Mouse (Mus musculus) adrenal gland, adult 8-10 months (tissue): ENCODE measurements at regions not wholly inside any gene's neighbourhood (a gene's known extent, or its start where the extent isn't known, plus 50 kb on each side); places are given as distances from the start of the nearest gene placed in this dataset.

Experiments used
- DNase-seq: peaks from one replicate; pipeline ENCODE4 v3.0.0; 2022
- microRNA-seq, 2 experiments: library from miRNA; unstranded; fragments of <30 nt; microRNA quantifications; one replicate each; pipeline ENCODE4 v1.2.0; 2022

GRCm38 (mm10) chr6:94761341-94761740 lies 61.4 kb upstream of the Lrig1 start:
- DNase-seq, result no peak

GRCm38 (mm10) chr6:94760629-94761111 lies 60.7 kb upstream of the Lrig1 start:
- no peak for DNase-seq

GRCm38 (mm10) chr6:94759649-94760048 lies 59.7 kb upstream of the Lrig1 start:
- no peak for DNase-seq

GRCm38 (mm10) chr6:94756006-94756405 lies 56.0 kb upstream of the Lrig1 start:
- no peak for DNase-seq

- no peak for DNase-seq
Observed at GRCm38 (mm10) chr6:94755297-94755831, 55.4 kb upstream of the Lrig1 start.

GRCm38 (mm10) chr6:94754522-94754921 lies 54.6 kb upstream of the Lrig1 start:
- no peak for DNase-seq

- no peak for DNase-seq
Observed at GRCm38 (mm10) chr6:94751101-94751440, 51.1 kb upstream of the Lrig1 start.

- DNase-seq, result no peak
Observed at GRCm38 (mm10) chr6:94750228-94751100, 50.5 kb upstream of the Lrig1 start.

Small RNAs in the stretch of these regions (microRNA-seq; reads per million reads assigned to microRNA genes)
- gene Gm23364, result 0 reads per million in 2 experiments
